In the genomic region with DNA sequence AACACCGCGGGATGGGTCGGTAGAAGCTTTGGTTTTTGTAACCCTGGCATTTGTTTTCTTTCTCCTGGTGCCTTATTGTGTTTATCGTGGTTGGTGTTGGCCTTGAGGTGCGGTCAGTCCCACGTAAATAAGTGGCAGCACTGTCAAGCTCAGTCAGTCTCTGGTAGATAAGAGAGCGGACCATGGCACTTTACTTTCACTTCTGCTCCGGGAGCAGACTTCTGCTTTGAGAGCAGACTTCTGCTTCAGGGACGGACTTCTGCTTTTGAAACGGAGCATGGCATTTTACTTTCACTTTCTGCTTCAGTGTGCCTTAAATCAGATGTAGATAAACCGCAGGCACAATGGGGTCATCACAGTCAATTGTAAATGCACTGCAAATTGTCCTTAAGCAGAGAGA, we compare ENCODE assay signal across 8 mouse cellular contexts. TPM values are rescaled to one million over a fixed set of nuclear protein-coding genes. Genes with fewer than 3 reads are reported as not detected.
DNase-seq lines count a peak whose midpoint lies in the region; ATAC-seq and TF ChIP-seq lines count a peak whose summit lies in the region.
"Not testable (repeated sequence)": the region's sequence is repeated elsewhere in the genome, so short reads cannot be mapped to it uniquely, and the experiment has no call there.

No protein-coding gene starts in this region.

- H3K4me3 ChIP-seq in bone marrow, adult 2 months (replicated peaks; ENCODE audit: control insufficient read depth, low read depth, low read length): peak overlapping the region; percentile 42
- H3K4me3 ChIP-seq in liver, embryonic 14.5 days (ENCODE audit: insufficient read depth in 1 of 2, low read depth in 2 of 2, low read length in 2 of 2): not testable (repeated sequence)
- peak overlapping the region; percentile 27 for H3K4me3 ChIP-seq in testis, adult 2 months (ENCODE audit: control insufficient read depth, low read depth, low read length)

- not testable (repeated sequence) for H3K36me3 ChIP-seq in liver, embryonic 14.5 days (replicated peaks; ENCODE audit: control insufficient read depth, insufficient read depth, low read depth); testis, adult 2 months (ENCODE audit: control insufficient read depth, insufficient read depth, low read length)

- not testable (repeated sequence) for H3K4me1 ChIP-seq in bone marrow, adult 2 months (ENCODE audit: control insufficient read depth, insufficient read depth, low read length); liver, embryonic 14.5 days (replicated peaks; ENCODE audit: control insufficient read depth in 2 of 2, insufficient read depth in 2 of 2, low read length in 1 of 2); testis, adult 2 months (ENCODE audit: control insufficient read depth, insufficient read depth, low read length)

- not testable (repeated sequence) for TF ChIP-seq EP300 in liver, embryonic 14.5 days (IDR thresholded peaks at IDR 0.05; ENCODE audit: low read depth)

- 27% methylated on average over 11 of the region's 11 CpGs for WGBS in bone marrow, adult 2 months
- WGBS in liver, embryonic 14.5 days (ENCODE audit: insufficient replicate concordance): 41% methylated on average over 11 of the region's 11 CpGs

- DNase-seq in A20 (ENCODE audit: low read depth, low spot score): peak; percentile 93
- peak; percentile 81 for DNase-seq in MEL-GATA-1-ER (ENCODE audit: extremely low read depth, low read depth)
- peak; percentile 5 for DNase-seq in heart, adult 8-10 months (ENCODE audit: low spot score)
- DNase-seq in liver, embryonic 14.5 days (ENCODE audit: low read depth in 3 of 3, low spot score in 3 of 3): peak; percentile 3 to 6 (median 4)
- DNase-seq in ovary, adult 18-20 months (ENCODE audit: low spot score): peak; percentile 5

- not testable (repeated sequence) for H3K9ac ChIP-seq in liver, embryonic 14.5 days (replicated peaks)

- TF ChIP-seq POLR2A in bone marrow, adult 2 months (IDR thresholded peaks at IDR 0.05; ENCODE audit: borderline replicate concordance, control insufficient read depth, low read depth, low read length); testis, adult 2 months (IDR thresholded peaks at IDR 0.05; ENCODE audit: control insufficient read depth, low read depth, low read length): not testable (repeated sequence)

- TF ChIP-seq CTCF in bone marrow, adult 2 months (IDR thresholded peaks at IDR 0.05; ENCODE audit: control insufficient read depth, insufficient read depth, low read length); liver, embryonic 14.5 days (IDR thresholded peaks at IDR 0.05; ENCODE audit: low read depth); testis, adult 2 months (IDR thresholded peaks at IDR 0.05; ENCODE audit: control insufficient read depth, insufficient read depth, insufficient replicate concordance, low read depth, low read length): not testable (repeated sequence)

- H3K4me2 ChIP-seq in liver, embryonic 14.5 days (ENCODE audit: low read depth): 0 out of 2 replicates have a peak overlapping the region, but pooled peaks have one; percentile 13

- peak overlapping the region; percentile 34; the same call in 1 of the 2 replicates for H3K27ac ChIP-seq in bone marrow, adult 2 months (ENCODE audit: control insufficient read depth, insufficient read depth, low read depth, low read length, poor library complexity)
- not testable (repeated sequence) for H3K27ac ChIP-seq in liver, embryonic 14.5 days; testis, adult 2 months (ENCODE audit: control insufficient read depth, insufficient read depth, low read depth, low read length)

- H3K27me3 ChIP-seq in liver, embryonic 14.5 days (ENCODE audit: control insufficient read depth, insufficient read depth, low read length); testis, adult 2 months (ENCODE audit: control insufficient read depth, insufficient read depth, low read length): not testable (repeated sequence)

- not testable (repeated sequence) for ATAC-seq in liver, embryonic 14.5 days (ENCODE audit: insufficient read depth)
- ATAC-seq in megakaryocyte, adult 5-6 weeks (ENCODE audit: poor library complexity, severe bottlenecking): peak; percentile 76

- not testable (repeated sequence) for H3K9me3 ChIP-seq in liver, embryonic 14.5 days (ENCODE audit: control insufficient read depth, low read length)

RNA-seq across cellular contexts. Expression of gene Ccdc66, which starts 54.3 kb away (rescaled TPM):
- 3.2 and 9.7 TPM in 2 replicates for polyA plus RNA-seq in bone marrow, adult 2 months (2011; ENCODE audit: insufficient read depth, insufficient read length, low replicate concordance, missing spikeins)
- 10 to 100 TPM in 2 of 4 experiments, 1 to 10 TPM in 2; 8.4 to 10.7 (median 9.5) TPM for total RNA-seq in heart, adult 8-10 months (2022)
- 1.7 and 3.4 TPM in 2 replicates for polyA plus RNA-seq in liver, embryonic 14.5 days (2012; rRNA removed)
- 2.6 and 2.9 TPM in 2 replicates for polyA plus RNA-seq in liver, embryonic 14.5 days (2014; fragmentation: Nextera tagmentation; extraction: Ambion mirVana)
- total RNA-seq in megakaryocyte, adult 5-6 weeks (2015): 4.6 and 6.5 TPM in 2 replicates
- 4.1 and 8.5 TPM in 2 replicates for total RNA-seq in megakaryocyte, adult 5-6 weeks (2017)
- polyA plus RNA-seq in testis, adult 2 months (2012; rRNA removed): 6.5 and 8.0 TPM in 2 replicates

RNA-seq across cellular contexts. Expression of gene Erc2, which starts 59.7 kb away (rescaled TPM):
- polyA plus RNA-seq in bone marrow, adult 2 months (2011; ENCODE audit: insufficient read depth, insufficient read length, low replicate concordance, missing spikeins): not detected in 2 replicates
- total RNA-seq in heart, adult 8-10 months (2022): 1 to 10 TPM; 1.0 to 1.2 (median 1.1) TPM
- polyA plus RNA-seq in liver, embryonic 14.5 days (2012; rRNA removed): 0.52 and 0.69 TPM in 2 replicates
- polyA plus RNA-seq in liver, embryonic 14.5 days (2014; fragmentation: Nextera tagmentation; extraction: Ambion mirVana): 0.52 and 0.99 TPM in 2 replicates
- total RNA-seq in megakaryocyte, adult 5-6 weeks (2015): 0.04 and 0.09 TPM in 2 replicates
- total RNA-seq in megakaryocyte, adult 5-6 weeks (2017): 0.16 TPM in 1 of 2 replicates, not detected in the other
- 2.4 and 3.1 TPM in 2 replicates for polyA plus RNA-seq in testis, adult 2 months (2012; rRNA removed)

Comparison
In these comparisons a context has a peak if more than half of its experiments do, and no peak if none do; other contexts are left out.
1. DNase-seq: peak in every context shown above with its lines; median percentile 93 in A20; 81 in MEL-GATA-1-ER; 5 in heart, adult 8-10 months; 5 in ovary, adult 18-20 months; 4 in liver, embryonic 14.5 days.